Mouse (Mus musculus) MEL (cell line): ENCODE measurements at regions not wholly inside any gene's neighbourhood (a gene's known extent, or its start where the extent isn't known, plus 50 kb on each side); places are given as distances from the start of the nearest gene placed in this dataset.

Source experiments
- CTCF ChIP-seq, 3 experiments: IDR thresholded peaks in 2 of 3; conservative IDR thresholded peaks in 1 of 3; 2 replicates each; pipeline ENCODE4 v1.5.1; 2011 to 2012; ENCODE audit warnings: low read length in 3 of 3, low read depth in 2 of 3, mild to moderate bottlenecking in 2 of 3, improper control_type of control experiment in 1 of 3, inconsistent platforms in 1 of 3, mixed read lengths in 1 of 3, moderate library complexity in 1 of 3; ENCODE audit not compliant: control insufficient read depth in 1 of 3, insufficient read depth in 1 of 3, poor library complexity in 1 of 3, severe bottlenecking in 1 of 3
- E2F4 ChIP-seq: IDR thresholded peaks from 2 replicates; pipeline ENCODE4 v1.6.1; 2011; ENCODE audit warnings: low read depth, low read length, improper control_type of control experiment, borderline replicate concordance
- MAX ChIP-seq: IDR thresholded peaks from 2 replicates; pipeline ENCODE4 v1.6.1; 2011; ENCODE audit warnings: low read length, improper control_type of control experiment
- POLR2A ChIP-seq, 2 experiments: IDR thresholded peaks; 2 replicates each; pipeline ENCODE4 v1.6.1; 2011 to 2012; ENCODE audit warnings: low read length in 2 of 2, mild to moderate bottlenecking in 2 of 2, control low read depth in 1 of 2, improper control_type of control experiment in 1 of 2, low read depth in 1 of 2, moderate library complexity in 1 of 2; ENCODE audit not compliant: control insufficient read depth in 1 of 2, insufficient read depth in 1 of 2, poor library complexity in 1 of 2
- POLR2AphosphoS2 ChIP-seq: IDR thresholded peaks from 2 replicates; pipeline ENCODE4 v1.6.1; 2011; ENCODE audit warnings: low read length, improper control_type of control experiment
- RCOR1 ChIP-seq: IDR thresholded peaks from 2 replicates; pipeline ENCODE4 v1.6.1; 2012; ENCODE audit warnings: low read depth, mild to moderate bottlenecking, inconsistent platforms, low read length, improper control_type of control experiment
- UBTF ChIP-seq: IDR thresholded peaks from 2 replicates; pipeline ENCODE4 v1.6.1; 2012; ENCODE audit warnings: low read depth, mild to moderate bottlenecking, inconsistent platforms, low read length, improper control_type of control experiment, moderate library complexity, borderline replicate concordance; ENCODE audit not compliant: insufficient read depth
- USF1 ChIP-seq: IDR thresholded peaks from 2 replicates; pipeline ENCODE4 v1.6.1; 2014; ENCODE audit warnings: low read depth, mild to moderate bottlenecking, inconsistent platforms, low read length, improper control_type of control experiment, moderate library complexity
- ZC3H11A ChIP-seq: IDR thresholded peaks from 2 replicates; pipeline ENCODE4 v1.6.1; 2012; ENCODE audit warnings: low read depth, mild to moderate bottlenecking, inconsistent platforms, low read length, improper control_type of control experiment
- ZKSCAN1 ChIP-seq: IDR thresholded peaks from 2 replicates; pipeline ENCODE4 v1.6.1; 2012; ENCODE audit warnings: low read depth, mild to moderate bottlenecking, inconsistent platforms, low read length, improper control_type of control experiment, moderate library complexity

DNA sequence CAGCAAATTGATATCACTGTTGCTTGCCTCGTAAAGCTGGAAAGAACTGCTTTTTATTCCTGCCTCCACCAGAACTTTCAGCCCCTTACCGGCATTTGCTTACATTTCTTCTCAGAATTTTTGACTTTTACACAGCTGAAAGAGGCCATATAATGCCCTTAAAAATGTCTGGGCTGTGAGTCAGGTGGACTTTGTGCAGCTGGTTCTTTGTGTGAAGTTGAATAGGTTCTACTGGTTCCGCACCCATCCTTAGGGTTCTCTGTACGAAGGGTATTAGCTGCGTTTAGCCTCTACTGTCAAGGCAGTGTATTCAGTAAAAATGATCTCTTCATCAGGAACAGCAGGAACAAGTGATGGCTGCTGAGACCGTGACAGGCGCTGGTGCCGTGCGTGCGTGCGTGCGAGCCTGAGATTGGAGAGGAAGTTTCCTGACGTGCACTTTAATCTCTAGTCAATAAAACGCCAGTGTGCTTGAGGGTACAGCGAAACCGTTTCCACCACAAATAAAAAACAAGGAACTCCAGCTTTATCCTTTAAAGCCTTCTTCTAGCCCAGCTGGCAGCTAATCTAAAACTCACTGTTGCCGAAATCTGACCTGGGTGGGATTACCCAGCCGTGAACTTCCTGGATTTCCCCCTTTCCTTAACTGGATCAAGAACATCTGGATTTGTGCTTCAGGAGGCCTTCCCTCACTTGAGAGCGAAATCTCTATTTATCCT lies 100.8 kb upstream of the Tgm3 start:
- TF ChIP-seq ZKSCAN1 (no peak), POLR2AphosphoS2 (no peak), UBTF (no peak), RCOR1 (no peak), USF1 (no peak), ZC3H11A (no peak), CTCF (IDR thresholded peaks at IDR 0.05 in 2 of 3, conservative IDR thresholded peaks at IDR 0.05 in 1 of 3; ENCODE audit: control insufficient read depth in 1 of 3, insufficient read depth in 1 of 3, low read depth in 2 of 3, low read length in 3 of 3, poor library complexity in 1 of 3, severe bottlenecking in 1 of 3) (no peak), E2F4 (no peak), POLR2A (IDR thresholded peaks at IDR 0.05; ENCODE audit: control insufficient read depth in 1 of 2, insufficient read depth in 1 of 2, low read depth in 1 of 2, low read length in 2 of 2, poor library complexity in 1 of 2) (no peak), MAX (no peak)
